Mouse (Mus musculus) testis, postnatal 14 days (tissue): ENCODE measurements around the gene Gpr15.

Experiments
- DNase-seq: peaks from one replicate; pipeline ENCODE4 v3.0.0; 2021; ENCODE audit warnings: low spot score

Gpr15 gene

DNA sequence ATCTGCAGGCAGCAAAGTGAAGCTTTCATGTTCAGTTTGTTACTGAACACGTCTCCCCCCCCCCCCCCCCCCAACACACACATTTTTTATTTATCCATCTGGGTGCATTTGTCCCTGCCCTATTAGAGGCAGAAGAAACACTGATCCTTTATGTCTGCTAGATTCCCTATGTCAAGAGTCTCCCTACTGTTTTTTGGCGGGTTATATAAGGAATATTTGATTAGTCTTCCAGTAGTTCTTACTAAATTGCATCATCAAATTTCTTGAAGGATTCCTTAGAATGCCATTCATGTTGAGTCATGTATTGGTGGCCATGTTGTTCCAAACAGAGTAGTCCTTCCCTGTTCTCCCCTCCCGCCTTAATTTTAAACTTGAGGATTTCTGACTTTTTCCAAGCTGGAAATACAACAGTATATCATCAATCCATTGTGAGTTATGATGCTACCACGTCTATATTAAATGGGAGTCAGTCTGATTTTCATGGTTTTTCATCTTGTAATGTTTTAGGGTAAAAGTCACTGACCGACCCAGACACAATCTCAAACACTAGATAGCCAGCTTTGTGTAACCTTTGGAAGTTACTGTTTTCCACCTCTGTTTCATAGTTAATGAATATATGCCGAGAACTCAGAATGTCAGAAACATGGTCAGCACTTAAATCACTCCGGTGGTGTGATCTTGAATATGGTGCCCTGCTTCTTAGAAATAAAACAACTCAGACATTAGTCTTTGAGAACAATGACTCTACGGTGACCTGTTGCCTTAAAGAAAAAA is 47.5 kb downstream of the Gpr15 start:
- no peak for DNase-seq

DNA sequence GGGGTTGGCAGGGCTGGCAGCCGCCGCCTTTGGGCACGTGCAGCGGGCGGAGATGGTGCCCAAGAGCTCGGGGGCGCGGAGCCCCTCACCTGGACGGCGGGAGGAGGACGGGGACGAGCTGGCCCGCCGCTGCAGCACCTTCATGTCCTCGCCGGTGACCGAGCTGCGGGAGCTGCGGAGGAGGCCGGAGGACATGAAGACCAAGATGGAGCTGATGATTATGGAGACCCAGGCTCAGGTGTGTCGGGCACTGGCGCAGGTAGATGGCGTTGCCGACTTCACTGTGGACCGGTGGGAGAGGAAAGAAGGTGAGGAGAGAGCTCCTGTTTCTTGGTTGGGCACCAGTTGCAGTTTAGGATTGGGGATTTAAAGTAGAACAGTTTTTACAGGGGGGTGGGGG is 48.2 kb downstream of the Gpr15 start:
- no peak for DNase-seq

DNA sequence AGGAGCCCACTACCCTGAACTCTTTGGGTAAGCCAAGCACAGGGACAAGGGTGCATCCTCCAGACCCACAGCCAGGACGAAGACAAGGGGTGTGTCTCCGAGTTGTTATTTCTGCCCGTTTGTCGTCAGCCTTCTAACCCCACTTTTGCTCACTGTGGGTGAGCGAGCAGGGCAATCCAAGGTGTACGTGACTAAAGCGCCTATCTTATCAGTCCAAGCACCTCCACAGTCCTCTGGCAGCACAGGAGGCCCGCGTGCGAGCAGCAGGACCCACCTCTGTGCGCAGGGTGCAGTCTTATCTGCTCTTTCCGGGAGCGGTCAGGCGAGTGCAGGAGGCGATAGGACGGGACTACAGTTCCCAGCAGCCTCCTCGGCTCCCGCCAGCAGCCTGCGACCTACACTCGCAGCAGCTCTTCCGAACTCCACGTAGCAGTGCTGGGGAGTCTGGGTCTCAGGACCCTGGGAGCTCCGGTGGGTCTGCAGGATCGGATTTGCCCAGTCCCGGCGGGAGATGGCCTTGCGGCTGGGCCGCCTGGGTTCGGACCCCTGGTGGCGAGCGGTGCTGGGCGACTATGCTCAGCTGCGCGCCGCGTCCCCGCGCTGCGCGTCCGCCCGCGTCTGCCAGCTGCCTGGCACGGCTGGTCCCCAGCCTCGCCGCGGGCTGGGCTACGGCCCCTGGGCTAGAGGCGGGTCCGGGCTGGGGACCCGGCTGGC is 48.8 kb downstream of the Gpr15 start, which contains the start of gene Cpox:
Gene Cpox, plus strand, starts transcription at position 376 of the 714 bp plus-strand sequence.
- peak; percentile 85 for DNase-seq

DNA sequence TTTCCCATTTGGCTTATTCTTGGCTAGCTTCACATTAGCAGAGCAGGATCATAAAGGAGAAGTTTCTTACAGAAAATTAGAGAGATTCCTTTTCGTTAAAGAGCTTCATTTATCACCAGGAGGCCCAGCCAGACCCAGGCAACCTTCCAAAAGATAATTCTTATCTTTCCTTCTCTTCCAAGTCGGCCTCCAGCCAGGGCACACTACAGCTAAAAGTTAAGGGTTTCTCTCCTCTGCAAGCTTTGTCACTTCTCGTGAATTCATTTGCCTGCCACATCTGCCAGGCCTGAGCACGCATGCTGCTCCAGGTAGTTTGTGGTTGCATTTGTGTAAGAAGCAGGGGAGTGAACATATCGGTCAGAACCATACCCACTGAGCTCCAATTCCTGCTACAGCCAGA is 49.6 kb downstream of the Gpr15 start:
- DNase-seq: peak; percentile 38

DNA sequence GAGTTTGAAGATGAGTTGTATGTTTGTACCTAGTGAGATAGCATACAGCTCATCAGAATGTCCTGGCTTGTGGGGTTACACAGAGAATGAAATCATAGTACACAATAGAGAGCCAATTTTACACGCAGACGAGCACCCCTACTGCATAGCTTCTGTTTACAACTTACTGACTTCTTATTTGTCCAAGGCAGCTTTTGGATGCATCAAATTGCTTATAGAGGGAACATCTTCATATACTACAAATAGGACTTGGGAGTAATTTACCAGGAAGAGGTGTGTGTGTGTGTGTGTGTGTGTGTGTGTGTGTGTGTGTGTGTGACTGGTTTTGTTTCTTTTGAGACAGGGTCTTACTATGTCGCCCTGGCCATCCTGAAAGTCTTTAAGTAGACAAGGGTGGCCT is 50.3 kb downstream of the Gpr15 start:
- DNase-seq: no peak
